Mouse (Mus musculus) bone marrow macrophage, adult 2 months (primary cell): ENCODE measurements around the gene Acsl5. TPM values are rescaled to one million over a fixed set of nuclear protein-coding genes. Genes with fewer than 3 reads are reported as not detected.
A peak's percentile ranks its signal among the peaks of the same experiment; 100 is the strongest.

Experiments used
- H3K27ac ChIP-seq: 2 replicates; pipeline ENCODE4 v1.5.1; 2012; ENCODE audit warnings: low read depth, low read length; ENCODE audit not compliant: insufficient read depth
- H3K4me1 ChIP-seq: 2 replicates; pipeline ENCODE4 v1.6.1; 2012; ENCODE audit warnings: low read length; ENCODE audit not compliant: control insufficient read depth, insufficient read depth
- H3K4me3 ChIP-seq: 2 replicates; pipeline ENCODE4 v1.5.1; 2012; ENCODE audit warnings: mild to moderate bottlenecking, low read length, moderate library complexity; ENCODE audit not compliant: insufficient read depth
- CTCF ChIP-seq: IDR thresholded peaks from 2 replicates; pipeline ENCODE4 v1.5.1; 2012; ENCODE audit warnings: low read depth, mild to moderate bottlenecking, low read length, moderate library complexity
- POLR2A ChIP-seq: IDR thresholded peaks from 2 replicates; pipeline ENCODE4 v1.6.1; 2012; ENCODE audit warnings: mild to moderate bottlenecking, low read depth, low read length, borderline replicate concordance
- polyA plus RNA-seq: library from polyadenylated mRNA; stranded (reverse); fragments of >200 nt; gene quantifications from 2 replicates; pipeline ENCODE4 v1.2.4, GENCODE M21; 2012; ENCODE audit not compliant: missing spikeins, insufficient read depth, insufficient read length

Gene Acsl5
- polyA plus RNA-seq, 1 experiment, result 84.9 TPM

GRCm38 (mm10) chr19:55217365-55217764 lies 34.4 kb upstream of the Acsl5 start:
- no peak overlapping the region for H3K27ac ChIP-seq
- peaks cover 2% of the 10 kb centered on the region; the same call in 1 of the 2 replicates for H3K4me1 ChIP-seq
- TF ChIP-seq POLR2A (no peak), CTCF (no peak)
- H3K4me3 ChIP-seq, result no peak overlapping the region

DNA sequence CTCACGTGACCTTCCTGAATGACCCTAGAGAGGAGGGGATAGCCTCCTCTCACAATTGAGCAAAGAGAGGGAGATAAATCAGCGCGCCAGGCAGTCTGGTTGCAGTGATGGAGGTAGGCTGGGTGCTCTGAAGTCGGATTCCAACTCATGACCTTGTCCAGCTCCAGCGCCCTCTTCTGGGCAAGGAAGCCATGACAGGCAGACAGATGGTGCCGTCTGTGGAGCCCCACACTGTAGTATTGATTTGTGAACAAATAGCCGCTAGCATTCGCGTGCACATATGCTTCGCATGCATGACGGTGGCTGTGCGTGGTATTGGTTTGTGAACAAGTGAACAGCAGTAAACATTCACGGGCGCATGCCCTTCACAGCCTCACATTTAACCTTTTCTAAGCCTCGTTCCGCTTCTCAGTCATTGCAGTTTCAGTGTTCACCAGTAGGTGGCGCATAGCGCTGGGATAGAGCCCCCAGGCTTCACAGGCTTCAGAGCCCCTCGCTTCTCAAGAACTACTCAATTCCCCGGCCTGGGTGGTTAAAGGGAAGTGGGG lies 33.5 kb upstream of the Acsl5 start:
- Histone ChIP-seq H3K27ac (no peak overlapping the region), H3K4me3 (peak overlapping the region; percentile 72), H3K4me1 (peaks cover 2% of the 10 kb centered on the region; the same call in 1 of the 2 replicates)
- TF ChIP-seq POLR2A (no peak), CTCF (peak; percentile 99)

DNA sequence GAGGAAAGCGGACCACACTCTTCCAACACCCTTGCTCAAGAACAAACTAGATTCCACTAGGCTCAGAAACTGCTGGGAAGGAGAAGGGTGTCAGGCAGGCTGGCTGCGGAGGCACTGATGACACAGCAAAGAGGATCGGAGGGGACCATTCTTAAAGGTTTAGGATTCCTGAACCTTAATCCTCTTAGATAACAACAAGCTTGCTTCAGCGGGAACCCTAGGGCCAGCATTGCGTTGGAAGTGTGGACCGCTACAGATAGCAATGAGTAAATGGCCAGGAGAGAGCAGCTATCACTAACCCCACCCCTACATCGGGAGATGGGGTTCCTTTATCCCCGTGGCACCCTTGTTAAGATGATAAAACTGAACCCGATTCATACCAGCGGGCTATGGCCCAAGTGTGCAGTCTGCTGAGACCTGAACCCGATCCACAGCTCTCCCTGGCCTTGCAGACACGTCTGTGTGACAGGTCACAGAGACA lies 33.0 kb upstream of the Acsl5 start:
- TF ChIP-seq CTCF, result no peak
- no peak for TF ChIP-seq POLR2A
- Histone ChIP-seq H3K27ac (no peak overlapping the region), H3K4me1 (peaks cover 2% of the 10 kb centered on the region; the same call in 1 of the 2 replicates), H3K4me3 (peak overlapping the region; percentile 72)

DNA sequence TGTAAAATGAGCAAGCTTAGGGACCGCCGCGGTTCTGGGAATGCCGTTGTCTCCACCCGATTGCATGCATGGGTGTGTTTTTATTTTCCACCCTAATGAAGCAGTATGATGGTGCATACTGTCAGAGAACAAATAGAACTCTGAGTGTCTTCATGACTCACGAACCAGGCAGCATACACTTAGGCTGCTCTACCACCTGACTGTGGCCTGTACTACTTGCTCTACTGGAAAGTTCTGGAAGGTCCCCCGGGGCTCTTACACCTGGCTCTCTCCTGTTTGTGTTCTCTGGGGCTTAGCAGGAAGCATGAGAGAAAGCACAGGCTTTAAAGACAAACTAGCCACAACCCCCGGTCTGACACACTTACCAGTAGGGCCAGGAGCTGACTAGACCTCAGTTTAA lies 32.4 kb upstream of the Acsl5 start:
- TF ChIP-seq POLR2A, result no peak
- no peak; the same call in 1 of the 2 replicates for TF ChIP-seq CTCF
- Histone ChIP-seq H3K27ac (no peak overlapping the region), H3K4me1 (peaks cover 2% of the 10 kb centered on the region; the same call in 1 of the 2 replicates), H3K4me3 (no peak overlapping the region)

DNA sequence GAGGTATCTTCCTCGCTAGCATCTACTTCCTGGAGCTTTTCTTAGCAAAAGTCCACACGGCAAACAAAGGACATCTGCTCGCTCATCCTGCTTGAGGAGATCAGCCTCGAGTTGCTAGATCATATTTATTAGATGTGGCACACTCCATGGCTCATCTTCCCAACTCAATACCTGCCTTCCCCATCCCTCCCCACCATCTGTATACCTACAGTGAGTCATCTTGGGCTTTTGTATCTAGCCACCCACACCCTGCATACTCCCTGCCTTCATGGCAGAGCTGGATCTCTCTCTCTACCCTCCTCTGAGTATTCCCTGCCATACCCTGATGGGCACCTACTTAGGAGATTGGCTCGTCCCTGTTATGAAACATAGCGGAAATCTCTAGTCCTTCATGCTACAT lies 30.5 kb upstream of the Acsl5 start:
- peaks cover 2% of the 10 kb centered on the region; the same call in 1 of the 2 replicates for H3K4me1 ChIP-seq

GRCm38 (mm10) chr19:55222268-55222667 lies 29.5 kb upstream of the Acsl5 start:
- no peak overlapping the region for H3K4me3 ChIP-seq
- TF ChIP-seq POLR2A (no peak), CTCF (no peak)
- H3K27ac ChIP-seq, result no peak overlapping the region
- peaks cover 9% of the 10 kb centered on the region for H3K4me1 ChIP-seq

More for the DNA sequence above, 30.5 kb upstream of the Acsl5 start:
- no peak overlapping the region for H3K27ac ChIP-seq
- no peak for TF ChIP-seq POLR2A
- no peak for TF ChIP-seq CTCF
- H3K4me3 ChIP-seq, result no peak overlapping the region

- no peak overlapping the region for H3K4me3 ChIP-seq
- H3K4me1 ChIP-seq, result peaks cover 24% of the 10 kb centered on the region
- no peak for TF ChIP-seq POLR2A
- no peak for TF ChIP-seq CTCF
- no peak overlapping the region for H3K27ac ChIP-seq
Measured at GRCm38 (mm10) chr19:55226621-55227020, 25.1 kb upstream of the Acsl5 start.

- no peak overlapping the region for H3K4me3 ChIP-seq
- no peak overlapping the region for H3K27ac ChIP-seq
- no peak for TF ChIP-seq CTCF
- no peak for TF ChIP-seq POLR2A
- peaks cover 26% of the 10 kb centered on the region for H3K4me1 ChIP-seq
Measured at GRCm38 (mm10) chr19:55227135-55227534, 24.6 kb upstream of the Acsl5 start.

DNA sequence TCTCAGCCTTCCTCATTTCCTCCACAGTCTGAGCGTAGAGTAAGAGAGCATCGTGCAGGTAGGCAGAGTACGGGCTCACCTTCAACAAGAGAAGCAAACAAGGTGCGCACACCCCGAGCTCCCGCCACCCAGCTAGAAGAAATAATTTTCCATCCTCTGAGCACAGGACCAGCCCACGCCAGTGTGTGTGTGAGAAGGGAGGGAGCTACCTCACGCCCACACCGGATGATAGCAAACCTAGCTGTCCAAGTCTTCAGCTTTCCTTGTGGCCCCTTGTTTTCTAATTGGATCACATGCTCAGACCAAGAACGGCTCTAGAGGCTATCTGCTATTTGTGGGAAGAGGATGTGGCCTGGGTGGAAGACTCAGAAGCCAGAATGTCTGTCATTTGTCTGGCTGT lies 20.7 kb upstream of the Acsl5 start:
- peak overlapping the region; percentile 14; the same call in 1 of the 2 replicates for H3K27ac ChIP-seq
- H3K4me1 ChIP-seq, result peaks cover 53% of the 10 kb centered on the region
- TF ChIP-seq CTCF (no peak), POLR2A (no peak)
- H3K4me3 ChIP-seq, result no peak overlapping the region

GRCm38 (mm10) chr19:55232136-55232535 lies 19.6 kb upstream of the Acsl5 start:
- Histone ChIP-seq H3K4me1 (peaks cover 50% of the 10 kb centered on the region), H3K4me3 (no peak overlapping the region), H3K27ac (peak overlapping the region; percentile 57)
- TF ChIP-seq POLR2A (no peak), CTCF (no peak)
